Mouse (Mus musculus) C2C12 (cell line): ENCODE measurements around the gene 4930402F06Rik.

Source experiments
- CTCF ChIP-seq: IDR thresholded peaks from one replicate; pipeline ENCODE4 v1.5.1; 2011; ENCODE audit not compliant: control insufficient read depth, insufficient read depth, insufficient read length
- MAX ChIP-seq: IDR thresholded peaks from one replicate; pipeline ENCODE4 v1.6.1; 2011; ENCODE audit warnings: mild to moderate bottlenecking, control low read depth
- MYOD1 ChIP-seq: IDR thresholded peaks from one replicate; pipeline ENCODE4 v1.6.1; 2011; ENCODE audit warnings: low read depth; ENCODE audit not compliant: control insufficient read depth, insufficient read length
- MYOG ChIP-seq: IDR thresholded peaks from one replicate; pipeline ENCODE4 v1.6.1; 2011; ENCODE audit not compliant: control insufficient read depth, insufficient read length; ENCODE audit errors: extremely low read depth

DNA sequence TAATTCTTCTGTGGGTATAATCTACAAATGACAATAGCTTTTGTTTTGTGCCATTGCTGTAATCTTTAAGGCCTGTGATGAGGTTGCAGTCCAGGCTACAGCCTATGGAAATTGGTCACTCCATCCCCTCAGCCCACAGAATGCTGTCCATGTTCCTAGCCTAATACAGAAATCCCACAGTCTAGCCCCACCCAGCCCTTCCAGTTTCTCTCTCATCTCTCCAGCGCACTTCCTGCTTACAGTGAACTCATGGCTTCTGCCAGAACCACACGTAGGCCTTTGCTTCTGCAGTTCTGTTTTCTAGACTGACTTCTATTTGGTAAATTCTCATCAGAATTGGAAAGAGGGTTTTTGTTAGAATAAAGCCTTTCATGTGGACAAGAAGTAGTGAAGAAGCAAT, 51.0 kb downstream of the 4930402F06Rik start:
- TF ChIP-seq MAX: no peak
- TF ChIP-seq MYOG: no peak
- no peak for TF ChIP-seq CTCF
- TF ChIP-seq MYOD1: no peak
